Mouse (Mus musculus): ENCODE data around the gene Gpr137. TPM values are rescaled to one million over a fixed set of nuclear protein-coding genes. Genes with fewer than 3 reads are reported as not detected.

Gene Gpr137
- polyA plus RNA-seq, 1 experiment = 45.5 TPM

DNA sequence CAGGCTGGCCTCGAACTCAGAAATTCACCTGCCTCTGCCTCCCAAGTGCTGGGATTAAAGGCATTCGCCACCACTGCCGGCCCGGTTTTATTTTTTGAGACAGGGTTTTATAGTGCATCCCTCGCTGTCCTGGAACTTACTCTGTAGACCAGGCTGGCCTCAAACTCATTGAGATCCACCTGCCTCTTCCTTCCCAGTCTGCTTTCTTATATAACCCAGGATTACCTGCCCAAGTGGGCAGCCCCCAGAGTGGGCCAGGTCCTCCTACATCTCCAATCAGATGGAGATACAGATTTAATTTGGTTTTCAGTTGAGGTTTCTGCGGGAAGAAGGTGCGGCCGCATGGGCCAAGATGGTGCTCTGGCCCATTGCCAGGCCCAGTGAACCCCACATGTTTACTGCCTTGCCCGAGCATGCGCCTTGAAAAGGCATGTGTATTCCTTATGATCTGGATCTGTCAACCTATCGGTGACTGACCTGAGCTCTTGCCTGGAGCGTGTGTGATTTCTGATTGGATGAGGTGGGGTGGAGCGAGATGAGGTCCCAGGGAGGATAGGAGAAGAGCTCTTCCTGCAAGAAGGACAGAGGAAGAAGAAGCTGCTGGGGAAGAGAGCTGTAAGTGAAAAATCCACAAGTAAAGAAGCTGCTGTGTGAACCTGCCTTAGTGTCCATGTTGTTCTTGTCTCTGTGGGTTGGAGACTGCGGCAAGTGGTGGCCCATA, 48.4 kb downstream of the Gpr137 start:
- H3K4me3 ChIP-seq (ENCODE audit: insufficient read depth, low read depth, low read length) = no peak overlapping the region
- no peak overlapping the region for H3K27ac ChIP-seq (replicated peaks; ENCODE audit: low read depth, low read length)
- H3K4me1 ChIP-seq (ENCODE audit: control insufficient read depth, insufficient read depth, insufficient read length, low read length) = no peaks in the 10 kb centered on the region

DNA sequence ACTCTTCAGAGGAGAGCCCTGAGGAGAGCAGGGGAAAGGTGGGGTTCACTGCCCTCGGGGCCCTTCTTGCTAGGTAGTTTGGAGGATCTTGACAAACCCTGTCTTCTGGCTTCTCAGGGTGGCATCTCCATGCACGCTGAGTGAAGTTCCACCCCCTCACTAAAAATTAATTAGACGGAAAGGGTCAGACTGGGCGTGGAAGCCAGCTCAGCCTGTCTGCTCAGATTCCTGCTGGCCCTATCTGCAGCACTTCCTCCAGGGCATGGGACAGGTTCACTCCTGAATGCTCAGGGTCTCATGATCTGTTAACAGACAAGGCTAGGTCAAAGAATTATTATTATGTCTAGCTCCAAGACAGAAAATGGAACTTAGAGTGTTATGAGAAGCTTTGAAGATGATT, 49.8 kb downstream of the Gpr137 start:
- H3K4me1 ChIP-seq (ENCODE audit: control insufficient read depth, insufficient read depth, insufficient read length, low read length) = no peaks in the 10 kb centered on the region
- no peak overlapping the region for H3K27ac ChIP-seq (replicated peaks; ENCODE audit: low read depth, low read length)
- H3K4me3 ChIP-seq (ENCODE audit: insufficient read depth, low read depth, low read length) = no peak overlapping the region

Other genes with a start within 250 kb of the Gpr137 start
- gene Rps6ka4, start 101.8 kb downstream of the Gpr137 start, polyA plus RNA-seq (2012; ENCODE audit: insufficient read depth, insufficient read length, missing spikeins) = 6.7 and 9.8 TPM in 2 replicates
- gene Ccdc88b, start 84.3 kb downstream of the Gpr137 start, polyA plus RNA-seq (2012; ENCODE audit: insufficient read depth, insufficient read length, missing spikeins) = 1.9 and 2.3 TPM in 2 replicates
- 18.1 and 29.4 TPM in 2 replicates for gene Trmt112, start 32.8 kb downstream of the Gpr137 start, polyA plus RNA-seq (2012; ENCODE audit: insufficient read depth, insufficient read length, missing spikeins)
- 974 and 1,161 TPM in 2 replicates for gene Prdx5, start 32.4 kb downstream of the Gpr137 start, polyA plus RNA-seq (2012; ENCODE audit: insufficient read depth, insufficient read length, missing spikeins)
- 86.4 and 123 TPM in 2 replicates for gene Esrra, start 20.7 kb downstream of the Gpr137 start, polyA plus RNA-seq (2012; ENCODE audit: insufficient read depth, insufficient read length, missing spikeins)
- not detected in 2 replicates for gene Catsperz, start 17.1 kb downstream of the Gpr137 start, polyA plus RNA-seq (2012; ENCODE audit: insufficient read depth, insufficient read length, missing spikeins)
- 1.6 and 1.8 TPM in 2 replicates for gene Kcnk4, start 8.0 kb downstream of the Gpr137 start, polyA plus RNA-seq (2012; ENCODE audit: insufficient read depth, insufficient read length, missing spikeins)
- gene Bad, start 619 bp downstream of the Gpr137 start, polyA plus RNA-seq (2012; ENCODE audit: insufficient read depth, insufficient read length, missing spikeins) = 47.1 and 49.4 TPM in 2 replicates
- gene Ppp1r14b, start 32.5 kb upstream of the Gpr137 start, polyA plus RNA-seq (2012; ENCODE audit: insufficient read depth, insufficient read length, missing spikeins) = 210 and 250 TPM in 2 replicates
- 23.8 and 26.8 TPM in 2 replicates for gene Plcb3, start 34.0 kb upstream of the Gpr137 start, polyA plus RNA-seq (2012; ENCODE audit: insufficient read depth, insufficient read length, missing spikeins)
- gene Fkbp2, start 38.0 kb upstream of the Gpr137 start, polyA plus RNA-seq (2012; ENCODE audit: insufficient read depth, insufficient read length, missing spikeins) = 126 and 133 TPM in 2 replicates
- 255 and 283 TPM in 2 replicates for gene Vegfb, start 45.2 kb upstream of the Gpr137 start, polyA plus RNA-seq (2012; ENCODE audit: insufficient read depth, insufficient read length, missing spikeins)
- gene Dnajc4, start 50.1 kb upstream of the Gpr137 start, polyA plus RNA-seq (2012; ENCODE audit: insufficient read depth, insufficient read length, missing spikeins) = 70.0 and 78.9 TPM in 2 replicates
- 10.9 and 11.7 TPM in 2 replicates for gene Nudt22, start 53.6 kb upstream of the Gpr137 start, polyA plus RNA-seq (2012; ENCODE audit: insufficient read depth, insufficient read length, missing spikeins)
- gene Trpt1, start 53.7 kb upstream of the Gpr137 start, polyA plus RNA-seq (2012; ENCODE audit: insufficient read depth, insufficient read length, missing spikeins) = 15.0 and 19.3 TPM in 2 replicates
- 2.0 and 2.8 TPM in 2 replicates for gene Fermt3, start 77.0 kb upstream of the Gpr137 start, polyA plus RNA-seq (2012; ENCODE audit: insufficient read depth, insufficient read length, missing spikeins)
- 81.7 and 119 TPM in 2 replicates for gene Stip1, start 97.5 kb upstream of the Gpr137 start, polyA plus RNA-seq (2012; ENCODE audit: insufficient read depth, insufficient read length, missing spikeins)
- 155 and 161 TPM in 2 replicates for gene Macrod1, start 114.3 kb upstream of the Gpr137 start, polyA plus RNA-seq (2012; ENCODE audit: insufficient read depth, insufficient read length, missing spikeins)
- gene Flrt1, start 163.2 kb upstream of the Gpr137 start, polyA plus RNA-seq (2012; ENCODE audit: insufficient read depth, insufficient read length, missing spikeins) = 0.59 TPM in 1 of 2 replicates, not detected in the other